Mouse (Mus musculus) gastrocnemius, adult 2 months (tissue): Measurements from ENCODE around the gene Tlr12. TPM values are rescaled to one million over a fixed set of nuclear protein-coding genes. Genes with fewer than 3 reads are reported as not detected.
"Not testable (repeated sequence)": the region's sequence is repeated elsewhere in the genome, so short reads cannot be mapped to it uniquely, and the experiment has no call there.

Experiments
- DNase-seq: peaks from one replicate; pipeline ENCODE4 v3.0.0; 2022
- H3K27ac ChIP-seq: fragments of 200-600 bp; 2 replicates; pipeline ENCODE4 v1.8.1; 2022; ENCODE audit warnings: mild to moderate bottlenecking
- H3K4me3 ChIP-seq: fragments of 200-600 bp; 2 replicates; pipeline ENCODE4 v1.8.1; 2022; ENCODE audit warnings: mild to moderate bottlenecking, moderate library complexity
- CTCF ChIP-seq: fragments of 200-600 bp; IDR thresholded peaks from 2 replicates; pipeline ENCODE4 v1.8.1; 2022; ENCODE audit warnings: antibody characterized with exemption, mild to moderate bottlenecking, moderate library complexity
- intact Hi-C: fragments of 180-260 bp; cut with DNase I; formaldehyde crosslinking; loops from one replicate; pipeline ENCODE4 v1.15.1; 2025
- long read RNA-seq, 2 experiments: library from polyadenylated mRNA; stranded (forward); transcript quantifications; one replicate each; pipeline ENCODE4 v2.0.0; 2021
- total RNA-seq, 2 experiments: library from RNA; stranded (reverse); gene quantifications; 2 replicates each; pipeline ENCODE4 v1.2.3; 2021

Tlr12 gene
- total RNA-seq = not detected
- long read RNA-seq, experiment 1 = 0 reads
- long read RNA-seq, experiment 2 = 0 reads

DNA sequence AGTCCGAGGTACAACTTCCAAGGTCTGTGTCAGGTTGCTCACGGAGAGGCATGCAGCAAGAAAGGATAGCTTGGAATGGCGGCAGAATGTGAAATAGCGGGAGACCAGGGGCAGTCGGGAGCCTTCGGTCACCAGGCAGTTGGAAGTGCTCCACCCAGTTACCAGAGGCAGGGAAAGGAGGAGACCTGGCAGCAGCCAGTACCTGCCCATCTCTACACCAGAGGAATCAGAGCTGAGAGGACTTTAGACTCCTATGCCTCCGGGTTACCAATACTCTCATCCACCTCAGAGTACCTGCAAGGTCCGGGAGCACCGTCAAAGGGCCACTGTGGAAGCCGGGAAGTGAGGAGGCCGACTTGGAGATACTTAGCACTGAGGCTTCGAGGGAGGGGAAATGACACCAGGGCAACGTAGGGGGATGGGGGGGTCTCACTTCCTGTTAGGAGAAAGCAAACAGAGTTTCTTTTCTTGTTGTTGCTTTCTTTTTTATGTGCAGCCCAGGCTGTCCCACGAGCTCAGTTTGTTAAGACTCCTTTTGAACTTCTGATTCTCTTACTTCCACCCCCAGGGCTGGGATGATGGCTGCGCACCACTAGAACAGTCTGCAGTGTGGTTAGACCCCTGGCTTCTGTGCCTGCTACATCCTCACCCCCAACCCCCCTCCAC lies at the start of gene Tlr12:
TSS of gene Tlr12 (minus strand) at position 374 of the 666 bp plus-strand sequence.
- no peak within 1 kb of the TSS for H3K27ac ChIP-seq
- intact Hi-C loops = loop anchor here (10.0 kb wide), 1 partner anchor 236 kb away; no protein-coding TSS in a partner anchor

DNA sequence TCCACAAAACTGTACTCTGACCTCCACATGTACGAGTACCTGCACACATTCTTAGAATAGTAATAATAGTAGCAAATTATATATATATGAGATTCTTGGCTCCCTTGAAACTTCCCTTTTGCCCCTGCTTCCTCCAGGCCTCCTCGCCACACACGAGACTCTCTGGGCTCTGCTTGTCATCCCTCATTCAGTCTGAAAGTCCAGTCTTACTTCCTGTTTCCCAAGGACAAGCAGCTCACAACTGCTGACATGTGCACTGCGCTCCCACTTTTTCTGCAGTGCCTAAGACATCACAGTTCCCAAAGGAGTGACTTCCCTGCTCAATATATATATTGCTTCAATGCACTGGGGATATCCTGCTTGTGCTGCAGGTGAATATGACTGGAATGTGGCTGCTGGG lies 48.8 kb upstream of the Tlr12 start:
- H3K4me3 ChIP-seq, DNase-seq, intact Hi-C loops, H3K27ac ChIP-seq: not testable (repeated sequence)

More for the DNA sequence above, at the start of gene Tlr12:
- H3K4me3 ChIP-seq = no peak within 1 kb of the TSS
- TF ChIP-seq CTCF = no peak
- DNase-seq = no peak

DNA sequence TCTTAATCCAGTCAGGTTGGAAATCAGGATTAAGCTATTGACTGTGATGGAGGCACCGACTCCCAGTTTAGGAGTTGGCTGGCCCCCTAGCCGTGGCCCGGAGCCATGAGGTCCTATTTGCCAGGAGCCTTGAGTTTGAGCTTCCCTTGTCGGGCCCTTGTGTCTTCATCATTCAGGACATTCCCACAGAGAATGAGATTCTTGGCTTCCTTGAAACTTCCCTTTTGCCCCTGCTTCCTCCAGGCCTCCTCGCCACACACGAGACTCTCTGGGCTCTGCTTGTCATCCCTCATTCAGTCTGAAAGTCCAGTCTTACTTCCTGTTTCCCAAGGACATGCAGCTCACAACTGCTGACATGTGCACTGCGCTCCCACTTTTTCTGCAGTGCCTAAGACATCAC lies 47.9 kb upstream of the Tlr12 start:
- H3K4me3 ChIP-seq, intact Hi-C loops, H3K27ac ChIP-seq: not testable (repeated sequence)
- peak; percentile 38 for DNase-seq

DNA sequence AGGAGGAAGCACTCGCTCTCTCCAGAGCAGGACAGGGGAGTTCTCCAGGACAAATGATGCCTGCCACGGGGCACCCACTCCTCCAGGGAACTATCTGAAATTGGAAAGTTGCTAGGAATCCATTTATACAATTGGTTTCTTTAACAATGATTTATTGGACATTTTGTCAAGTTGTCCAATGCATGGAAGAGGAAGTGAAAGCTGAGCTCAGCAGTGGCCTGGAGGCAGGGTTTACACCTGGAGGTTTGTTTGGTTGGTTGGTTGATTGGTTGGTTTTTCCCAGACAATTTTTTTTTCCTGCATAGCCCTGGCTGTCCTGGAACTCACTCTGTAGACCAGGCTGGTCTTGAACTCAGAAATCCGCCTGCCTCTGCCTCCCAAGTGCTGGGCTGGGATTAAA lies 45.6 kb upstream of the Tlr12 start:
- intact Hi-C loops = no loop called here
- DNase-seq = no peak
- no peak overlapping the region for H3K4me3 ChIP-seq
- no peak overlapping the region for H3K27ac ChIP-seq
- TF ChIP-seq CTCF = no peak

DNA sequence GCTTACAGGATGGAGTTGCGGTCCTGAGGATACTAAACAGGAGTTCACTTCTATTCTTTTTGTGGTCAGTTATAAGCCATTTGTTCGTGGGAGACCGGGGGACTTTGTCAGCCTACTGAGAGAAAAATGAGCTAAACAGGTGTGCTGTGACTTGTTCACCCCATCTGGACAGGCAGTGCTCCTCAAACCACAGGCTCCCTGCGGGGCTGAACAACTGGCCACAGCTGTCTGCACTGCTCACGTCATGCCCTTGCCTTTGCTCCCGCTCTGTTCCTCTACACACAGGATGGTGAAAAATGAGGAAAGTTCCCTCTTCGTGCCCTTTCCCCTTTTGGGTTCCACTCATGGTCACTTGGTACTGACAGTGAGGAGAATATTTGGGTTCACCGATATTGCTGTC lies 42.6 kb upstream of the Tlr12 start:
- Histone ChIP-seq H3K27ac (no peak overlapping the region), H3K4me3 (no peak overlapping the region)
- intact Hi-C loops = no loop called here
- no peak for TF ChIP-seq CTCF
- no peak for DNase-seq

DNA sequence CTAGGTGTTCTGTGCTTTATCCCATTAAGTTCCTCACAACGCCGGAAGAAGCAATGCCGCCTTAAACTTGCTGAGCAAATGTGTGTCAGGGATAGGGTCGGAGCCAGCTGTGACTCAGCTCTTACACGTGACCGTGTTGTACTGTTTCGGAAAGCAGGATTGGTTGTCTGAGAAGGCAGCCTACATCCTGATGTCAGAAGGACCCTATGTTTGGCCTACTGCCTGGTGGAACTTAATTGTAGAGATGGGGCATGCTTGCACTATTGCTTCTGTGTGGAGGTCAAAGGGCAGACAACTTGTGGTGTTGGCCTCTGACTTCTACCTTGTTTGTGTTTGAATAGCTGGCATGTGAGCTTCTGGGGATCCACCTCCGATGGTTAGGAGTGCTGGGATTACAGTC lies 41.8 kb upstream of the Tlr12 start:
- no peak overlapping the region for H3K27ac ChIP-seq
- TF ChIP-seq CTCF = no peak
- no peak overlapping the region for H3K4me3 ChIP-seq
- intact Hi-C loops = no loop called here
- DNase-seq = no peak

DNA sequence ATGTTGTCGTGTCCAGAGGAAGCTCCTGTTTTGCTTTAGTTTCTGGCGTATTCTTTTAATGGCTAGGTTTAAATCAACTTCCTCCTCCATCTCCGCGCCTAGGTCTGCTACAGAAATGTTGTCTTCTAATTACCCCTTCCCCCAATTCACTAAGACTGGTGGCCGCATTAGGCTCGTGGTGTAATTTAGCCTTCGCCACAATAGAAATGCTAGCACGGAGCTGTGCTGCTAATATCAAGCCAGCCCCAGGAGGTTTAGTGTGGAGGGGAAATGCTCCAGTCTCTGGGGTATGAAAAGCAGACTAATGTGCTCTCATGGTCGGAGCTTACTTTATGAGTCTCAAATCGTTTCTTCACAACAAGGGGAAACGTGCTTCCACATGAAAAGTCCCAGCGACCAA lies 37.0 kb upstream of the Tlr12 start:
- peak overlapping the region; percentile 77 for H3K27ac ChIP-seq
- TF ChIP-seq CTCF = no peak
- no peak for DNase-seq
- H3K4me3 ChIP-seq = peak overlapping the region; percentile 79
- intact Hi-C loops = no loop called here

DNA sequence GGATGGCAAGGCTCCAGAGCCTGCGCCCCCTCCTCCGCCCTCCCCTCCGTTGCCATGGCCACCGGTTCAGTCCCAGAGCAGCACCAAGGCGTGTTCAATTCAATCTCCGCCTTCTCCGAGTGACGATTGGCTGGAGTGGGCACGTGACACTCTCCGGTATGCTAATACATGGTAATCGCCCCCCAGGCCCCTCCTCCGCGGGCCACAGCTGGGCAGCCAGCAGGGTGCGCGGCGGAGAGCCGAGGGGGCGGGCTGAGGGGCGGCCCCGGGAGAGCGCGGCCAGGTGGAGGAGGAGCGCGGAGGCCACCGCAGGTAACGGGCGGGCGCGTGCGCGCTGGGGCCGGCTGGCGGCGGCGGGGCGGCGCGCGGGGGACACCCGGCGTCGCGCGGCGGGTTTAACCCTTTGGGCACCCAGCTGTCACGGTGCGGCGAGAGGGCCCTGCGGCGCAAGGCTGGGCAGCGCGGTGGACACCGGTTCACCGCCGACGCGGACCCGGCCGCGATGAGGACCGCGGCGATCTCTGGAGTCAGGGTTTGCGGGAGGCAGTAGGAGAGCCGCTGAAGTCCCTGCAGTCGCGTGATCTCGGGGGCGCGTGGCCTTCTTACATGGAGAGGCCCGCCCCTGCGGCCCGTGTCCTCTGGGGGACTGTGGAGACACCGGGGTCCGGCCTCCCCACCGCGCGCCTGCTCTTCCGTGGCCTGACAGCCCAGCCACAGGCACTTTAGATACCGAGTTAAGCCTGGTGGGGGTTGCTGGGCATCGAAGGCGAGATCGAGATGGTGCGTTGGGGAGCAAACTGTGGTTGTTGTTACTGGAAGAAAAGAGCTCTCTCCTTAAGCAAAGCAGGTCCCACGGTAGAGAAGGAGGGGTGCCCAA lies 36.3 kb upstream of the Tlr12 start, which contains the start of gene Phc2:
TSS of gene Phc2 (plus strand) at position 198 of the 877 bp plus-strand sequence.
- H3K27ac ChIP-seq = peak within 1 kb of the TSS; percentile 77

DNA sequence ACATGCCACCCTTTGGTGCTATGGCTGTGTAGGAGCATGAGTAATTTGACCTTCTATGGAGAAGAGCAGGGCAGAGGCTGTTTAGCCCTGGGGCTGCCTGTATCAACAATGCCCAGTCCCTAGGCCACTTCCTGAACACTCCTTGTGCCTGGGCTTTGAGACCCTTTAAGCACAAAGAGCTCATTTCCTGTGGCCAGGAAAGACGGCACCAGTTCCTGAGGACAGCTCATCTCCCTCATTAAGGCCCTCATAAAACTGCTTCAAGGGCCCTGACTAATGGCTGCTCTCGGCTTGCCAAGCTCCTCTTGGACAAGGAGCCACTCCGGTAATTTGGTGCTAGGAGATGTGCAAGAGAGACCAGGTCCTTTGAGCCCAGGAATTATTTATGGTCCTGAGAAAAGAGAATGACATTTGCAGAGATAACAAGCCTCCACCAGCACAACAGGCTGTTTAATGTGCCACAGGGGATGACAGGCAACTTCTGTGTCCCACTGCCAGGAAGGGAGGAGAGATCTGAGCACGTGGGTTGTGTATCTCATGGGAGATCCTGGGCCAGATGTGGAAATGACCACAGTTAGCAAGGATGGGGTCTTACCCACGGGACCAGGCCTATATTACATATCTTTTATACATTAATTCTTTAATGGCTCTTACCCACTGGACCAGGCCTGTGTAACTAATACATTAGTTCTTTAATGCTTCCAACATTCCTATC lies 34.3 kb upstream of the Tlr12 start:
- H3K27ac ChIP-seq = no peak overlapping the region

More for the DNA sequence above, 36.3 kb upstream of the Tlr12 start, which contains the start of gene Phc2:
- intact Hi-C loops = loop anchor here (5.0 kb wide), 1 partner anchor 42 kb away; the partner anchor contains the start of gene Zscan20
- peak; percentile 48 for TF ChIP-seq CTCF
- peak; percentile 95 for DNase-seq
- H3K4me3 ChIP-seq = peak within 1 kb of the TSS; percentile 79

DNA sequence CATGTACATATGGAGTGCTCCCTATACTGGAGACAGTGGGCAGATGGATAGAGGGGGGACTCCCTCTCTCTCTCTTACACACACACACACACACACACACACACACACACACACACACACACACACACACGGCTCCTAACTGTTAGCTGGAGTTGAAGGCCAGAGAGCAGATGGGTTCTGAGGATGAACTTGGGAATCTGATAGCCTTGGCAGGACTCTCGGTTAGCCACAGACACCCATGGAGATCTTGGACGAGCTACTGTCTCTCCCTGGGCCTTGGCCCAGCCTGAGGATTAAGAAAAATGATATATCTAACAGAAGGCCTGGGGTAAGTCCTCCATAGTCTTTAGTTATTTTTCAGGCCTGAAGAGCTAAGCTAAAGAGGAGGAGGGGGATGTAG lies 33.1 kb upstream of the Tlr12 start:
- DNase-seq = peak; percentile 55
- intact Hi-C loops = loop anchor here (5.0 kb wide), 1 partner anchor 39 kb away; the partner anchor contains the start of gene Zscan20

More for the DNA sequence above, 34.3 kb upstream of the Tlr12 start:
- H3K4me3 ChIP-seq = no peak overlapping the region
- TF ChIP-seq CTCF = no peak
- no peak for DNase-seq
- intact Hi-C loops = loop anchor here (5.0 kb wide), 1 partner anchor 40 kb away; the partner anchor contains the start of gene Zscan20

DNA sequence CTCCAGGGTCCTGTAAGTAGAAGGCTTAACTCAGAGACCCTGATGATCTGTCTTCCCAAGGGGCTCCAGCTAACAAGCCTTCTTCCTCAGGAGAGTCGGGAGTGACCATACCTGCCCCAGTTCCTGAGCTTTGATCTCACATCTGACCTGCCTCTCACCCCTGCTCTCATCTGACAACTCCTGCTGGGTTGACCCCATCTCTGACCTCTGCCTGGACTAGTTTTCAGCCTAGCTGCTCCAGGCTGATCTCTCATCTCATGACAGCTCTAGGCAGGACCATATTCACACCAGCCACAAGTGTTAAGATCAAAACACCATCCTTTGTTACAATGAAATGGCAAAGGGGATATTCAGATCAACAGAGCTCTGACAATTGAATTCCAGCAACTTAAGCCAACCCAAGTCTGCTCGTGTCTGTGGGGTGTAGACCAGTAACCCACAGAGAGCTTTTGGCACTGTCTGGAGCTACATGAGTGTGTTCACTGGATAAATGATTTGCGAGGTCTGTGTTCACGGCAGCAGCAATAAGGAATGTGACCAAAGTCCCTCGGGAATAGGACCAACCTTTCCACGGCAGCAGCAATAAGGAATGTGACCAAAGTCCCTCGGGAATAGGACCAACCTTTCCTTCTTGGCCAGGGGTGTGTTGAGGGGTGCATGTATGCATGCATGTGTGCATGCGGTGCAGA lies 30.3 kb upstream of the Tlr12 start:
- H3K27ac ChIP-seq = no peak overlapping the region
- TF ChIP-seq CTCF = no peak
- no peak overlapping the region for H3K4me3 ChIP-seq
- DNase-seq = no peak
- intact Hi-C loops = no loop called here

More for the DNA sequence above, 33.1 kb upstream of the Tlr12 start:
- no peak for TF ChIP-seq CTCF
- Histone ChIP-seq H3K27ac (peak overlapping the region; percentile 38; the same call in 1 of the 2 replicates), H3K4me3 (no peak overlapping the region)

DNA sequence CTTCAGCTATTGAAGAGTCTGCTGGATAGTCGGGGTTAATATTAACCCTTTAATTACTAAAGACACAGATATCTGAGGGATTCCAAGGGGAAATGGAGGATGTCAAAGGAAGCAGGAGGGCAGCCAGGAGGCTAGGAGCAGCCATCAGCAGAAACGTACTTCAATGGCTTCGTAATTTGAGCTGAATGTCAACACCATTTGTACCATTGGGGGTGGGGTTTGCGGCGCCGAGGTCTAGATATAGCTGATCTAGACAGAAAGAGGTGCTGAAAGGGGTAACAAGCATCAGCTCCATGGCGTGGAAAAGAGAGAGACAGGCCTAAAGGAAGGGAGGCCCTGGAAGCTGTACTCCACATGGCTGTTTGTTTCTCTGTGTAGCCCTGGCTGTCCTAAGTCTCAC lies 28.3 kb upstream of the Tlr12 start:
- DNase-seq = no peak
- no peak for TF ChIP-seq CTCF

More for the DNA sequence above, 28.3 kb upstream of the Tlr12 start:
- H3K27ac ChIP-seq = no peak overlapping the region
- H3K4me3 ChIP-seq = no peak overlapping the region
- intact Hi-C loops = no loop called here
